Mouse (Mus musculus): ENCODE measurements at regions not wholly inside any gene's neighbourhood (a gene's known extent, or its start where the extent isn't known, plus 50 kb on each side); places are given as distances from the start of the nearest gene placed in this dataset.

- Histone ChIP-seq H3K4me1 (no peaks in the 10 kb centered on the region), H3K4me3 (no peak overlapping the region), H3K27me3 (ENCODE audit: low read depth, poor library complexity, severe bottlenecking) (no peaks in the 10 kb centered on the region), H3K9me3 (replicated peaks) (no peaks in the 10 kb centered on the region), H3K36me3 (no peaks in the 10 kb centered on the region), H3K27ac (no peak overlapping the region)
- DNase-seq (ENCODE audit: low spot score): no peak
- 94% methylated on average over 8 of the region's 8 CpGs for WGBS
Observed at GRCm38 (mm10) chr15:50361334-50361733, 3523.4 kb upstream of the Gm7489 start.

GRCm38 (mm10) chr15:50361751-50362507, 3522.8 kb upstream of the Gm7489 start:
- Histone ChIP-seq H3K36me3 (no peaks in the 10 kb centered on the region), H3K27ac (no peak overlapping the region), H3K9me3 (replicated peaks) (no peaks in the 10 kb centered on the region), H3K4me1 (no peaks in the 10 kb centered on the region), H3K4me3 (no peak overlapping the region), H3K27me3 (ENCODE audit: low read depth, poor library complexity, severe bottlenecking) (no peaks in the 10 kb centered on the region)
- WGBS: 94% methylated on average over 4 of the region's 4 CpGs
- no peak for DNase-seq (ENCODE audit: low spot score)

- no peak for DNase-seq (ENCODE audit: low spot score)
- no peaks in the 10 kb centered on the region for H3K4me1 ChIP-seq
- H3K9me3 ChIP-seq (replicated peaks): no peaks in the 10 kb centered on the region
- H3K4me3 ChIP-seq: no peak overlapping the region
- WGBS: 91% methylated on average over 7 of the region's 7 CpGs
- H3K27me3 ChIP-seq (ENCODE audit: low read depth, poor library complexity, severe bottlenecking): no peaks in the 10 kb centered on the region
- H3K27ac ChIP-seq: no peak overlapping the region
- H3K36me3 ChIP-seq: no peaks in the 10 kb centered on the region
Observed at GRCm38 (mm10) chr15:50400006-50400781, 3484.5 kb upstream of the Gm7489 start.

- Histone ChIP-seq H3K9me3 (replicated peaks) (no peaks in the 10 kb centered on the region), H3K4me1 (no peaks in the 10 kb centered on the region), H3K27ac (no peak overlapping the region), H3K27me3 (ENCODE audit: low read depth, poor library complexity, severe bottlenecking) (no peaks in the 10 kb centered on the region), H3K4me3 (no peak overlapping the region), H3K36me3 (no peaks in the 10 kb centered on the region)
- WGBS: 95% methylated on average over 2 of the region's 2 CpGs
- no peak for DNase-seq (ENCODE audit: low spot score)
Observed at GRCm38 (mm10) chr15:50401386-50401785, 3483.3 kb upstream of the Gm7489 start.

- H3K4me1 ChIP-seq: no peaks in the 10 kb centered on the region
- 83% methylated on average over 1 of the region's 1 CpGs for WGBS
- no peak overlapping the region for H3K4me3 ChIP-seq
- no peaks in the 10 kb centered on the region for H3K9me3 ChIP-seq (replicated peaks)
- no peaks in the 10 kb centered on the region for H3K36me3 ChIP-seq
- no peak for DNase-seq (ENCODE audit: low spot score)
- H3K27me3 ChIP-seq (ENCODE audit: low read depth, poor library complexity, severe bottlenecking): no peaks in the 10 kb centered on the region
- H3K27ac ChIP-seq: no peak overlapping the region
Observed at GRCm38 (mm10) chr15:50402551-50402950, 3482.2 kb upstream of the Gm7489 start.

- no peaks in the 10 kb centered on the region for H3K4me1 ChIP-seq
- H3K36me3 ChIP-seq: no peaks in the 10 kb centered on the region
- H3K27me3 ChIP-seq (ENCODE audit: low read depth, poor library complexity, severe bottlenecking): no peaks in the 10 kb centered on the region
- H3K4me3 ChIP-seq: no peak overlapping the region
- no peaks in the 10 kb centered on the region for H3K9me3 ChIP-seq (replicated peaks)
- WGBS: 93% methylated on average over 2 of the region's 2 CpGs
- H3K27ac ChIP-seq: no peak overlapping the region
- DNase-seq (ENCODE audit: low spot score): no peak
Observed at GRCm38 (mm10) chr15:50403883-50404282, 3480.8 kb upstream of the Gm7489 start.

GRCm38 (mm10) chr15:50408985-50409384, 3475.7 kb upstream of the Gm7489 start:
- H3K36me3 ChIP-seq: no peaks in the 10 kb centered on the region
- H3K4me3 ChIP-seq: no peak overlapping the region
- no peaks in the 10 kb centered on the region for H3K9me3 ChIP-seq (replicated peaks)
- no peaks in the 10 kb centered on the region for H3K4me1 ChIP-seq
- no peak overlapping the region for H3K27ac ChIP-seq
- 75% methylated on average over 2 of the region's 2 CpGs for WGBS
- DNase-seq (ENCODE audit: low spot score): no peak
- H3K27me3 ChIP-seq (ENCODE audit: low read depth, poor library complexity, severe bottlenecking): no peaks in the 10 kb centered on the region

GRCm38 (mm10) chr15:50417641-50418040, 3467.1 kb upstream of the Gm7489 start:
- Histone ChIP-seq H3K4me1 (no peaks in the 10 kb centered on the region), H3K27ac (no peak overlapping the region), H3K9me3 (replicated peaks) (no peaks in the 10 kb centered on the region), H3K27me3 (ENCODE audit: low read depth, poor library complexity, severe bottlenecking) (no peaks in the 10 kb centered on the region), H3K36me3 (no peaks in the 10 kb centered on the region), H3K4me3 (no peak overlapping the region)
- WGBS: 91% methylated on average over 1 of the region's 1 CpGs
- DNase-seq (ENCODE audit: low spot score): no peak

- H3K27me3 ChIP-seq (ENCODE audit: low read depth, poor library complexity, severe bottlenecking): no peaks in the 10 kb centered on the region
- no peaks in the 10 kb centered on the region for H3K9me3 ChIP-seq (replicated peaks)
- no peaks in the 10 kb centered on the region for H3K36me3 ChIP-seq
- H3K27ac ChIP-seq: no peak overlapping the region
- no peaks in the 10 kb centered on the region for H3K4me1 ChIP-seq
- no peak overlapping the region for H3K4me3 ChIP-seq
- DNase-seq (ENCODE audit: low spot score): no peak
- 79% methylated on average over 5 of the region's 5 CpGs for WGBS
Observed at GRCm38 (mm10) chr15:50423082-50423665, 3461.5 kb upstream of the Gm7489 start.

GRCm38 (mm10) chr15:50449604-50450003, 3435.1 kb upstream of the Gm7489 start:
- DNase-seq (ENCODE audit: low spot score): no peak
- Histone ChIP-seq H3K9me3 (replicated peaks) (no peaks in the 10 kb centered on the region), H3K36me3 (no peaks in the 10 kb centered on the region), H3K4me1 (no peaks in the 10 kb centered on the region), H3K27me3 (ENCODE audit: low read depth, poor library complexity, severe bottlenecking) (no peaks in the 10 kb centered on the region), H3K27ac (no peak overlapping the region), H3K4me3 (no peak overlapping the region)
- 79% methylated on average over 2 of the region's 2 CpGs for WGBS

- no peaks in the 10 kb centered on the region for H3K36me3 ChIP-seq
- no peak overlapping the region for H3K27ac ChIP-seq
- DNase-seq (ENCODE audit: low spot score): no peak
- H3K4me1 ChIP-seq: no peaks in the 10 kb centered on the region
- no peaks in the 10 kb centered on the region for H3K27me3 ChIP-seq (ENCODE audit: low read depth, poor library complexity, severe bottlenecking)
- no peak overlapping the region for H3K4me3 ChIP-seq
- H3K9me3 ChIP-seq (replicated peaks): no peaks in the 10 kb centered on the region
Observed at GRCm38 (mm10) chr15:50472626-50473025, 3412.1 kb upstream of the Gm7489 start.

GRCm38 (mm10) chr15:50498716-50499115, 3386.0 kb upstream of the Gm7489 start:
- Histone ChIP-seq H3K27me3 (ENCODE audit: low read depth, poor library complexity, severe bottlenecking) (no peaks in the 10 kb centered on the region), H3K36me3 (no peaks in the 10 kb centered on the region), H3K27ac (no peak overlapping the region), H3K4me3 (no peak overlapping the region), H3K9me3 (replicated peaks) (no peaks in the 10 kb centered on the region), H3K4me1 (no peaks in the 10 kb centered on the region)
- DNase-seq (ENCODE audit: low spot score): no peak
- 89% methylated on average over 2 of the region's 2 CpGs for WGBS

- H3K27me3 ChIP-seq (ENCODE audit: low read depth, poor library complexity, severe bottlenecking): no peaks in the 10 kb centered on the region
- H3K36me3 ChIP-seq: no peaks in the 10 kb centered on the region
- no peaks in the 10 kb centered on the region for H3K4me1 ChIP-seq
- H3K27ac ChIP-seq: no peak overlapping the region
- H3K9me3 ChIP-seq (replicated peaks): no peaks in the 10 kb centered on the region
- WGBS: 71% methylated on average over 3 of the region's 3 CpGs
- no peak for DNase-seq (ENCODE audit: low spot score)
- H3K4me3 ChIP-seq: no peak overlapping the region
Observed at GRCm38 (mm10) chr15:50507999-50508624, 3376.6 kb upstream of the Gm7489 start.

Measured in limb, embryonic 10.5 days (tissue).